Mouse (Mus musculus) urinary bladder, postnatal 4 days (tissue): ENCODE results near the gene Krt80.
"Not testable (repeated sequence)": the region's sequence is repeated elsewhere in the genome, so short reads cannot be mapped to it uniquely, and the experiment has no call there.

Source experiments
- DNase-seq, 2 experiments: peaks; one replicate each; pipeline ENCODE4 v3.0.0; 2021 to 2022; ENCODE audit warnings: low spot score in 2 of 2

Krt80 gene

GRCm38 (mm10) chr15:101352047-101352446, 17.9 kb downstream of the Krt80 start:
- DNase-seq, result no peak

- DNase-seq, result no peak
Measured at GRCm38 (mm10) chr15:101341797-101342515, 28.0 kb downstream of the Krt80 start.

GRCm38 (mm10) chr15:101339537-101339936, 30.4 kb downstream of the Krt80 start:
- DNase-seq, result peak; percentile 73 to 86

- no peak for DNase-seq
Measured at GRCm38 (mm10) chr15:101338359-101338758, 31.6 kb downstream of the Krt80 start.

- DNase-seq, result peak; percentile 69 to 72
Measured at GRCm38 (mm10) chr15:101336474-101337174, 33.3 kb downstream of the Krt80 start.

GRCm38 (mm10) chr15:101333648-101334047, 36.3 kb downstream of the Krt80 start:
- no peak for DNase-seq

GRCm38 (mm10) chr15:101333165-101333564, 36.8 kb downstream of the Krt80 start:
- DNase-seq, result no peak

GRCm38 (mm10) chr15:101332370-101332769, 37.6 kb downstream of the Krt80 start:
- DNase-seq, result no peak

- no peak for DNase-seq
Measured at GRCm38 (mm10) chr15:101331090-101331489, 38.9 kb downstream of the Krt80 start.

GRCm38 (mm10) chr15:101329564-101329892, 40.4 kb downstream of the Krt80 start:
- no peak for DNase-seq

GRCm38 (mm10) chr15:101328876-101329563, 40.9 kb downstream of the Krt80 start:
- no peak for DNase-seq

- DNase-seq, result peak; percentile 86 to 93
Measured at GRCm38 (mm10) chr15:101327282-101327681, 42.7 kb downstream of the Krt80 start.

- DNase-seq, result no peak
Measured at GRCm38 (mm10) chr15:101325991-101326534, 43.9 kb downstream of the Krt80 start.

- not testable (repeated sequence) for DNase-seq
Measured at GRCm38 (mm10) chr15:101324409-101324808, 45.6 kb downstream of the Krt80 start.

GRCm38 (mm10) chr15:101323511-101323910, 46.5 kb downstream of the Krt80 start:
- no peak for DNase-seq

- no peak for DNase-seq
Measured at GRCm38 (mm10) chr15:101322640-101323039, 47.3 kb downstream of the Krt80 start.

GRCm38 (mm10) chr15:101322106-101322505, 47.9 kb downstream of the Krt80 start:
- no peak for DNase-seq

- DNase-seq, result no peak
Measured at GRCm38 (mm10) chr15:101321126-101321525, 48.8 kb downstream of the Krt80 start.

- no peak for DNase-seq
Measured at GRCm38 (mm10) chr15:101320618-101321041, 49.3 kb downstream of the Krt80 start.

- DNase-seq, result no peak
Measured at GRCm38 (mm10) chr15:101320010-101320617, 49.8 kb downstream of the Krt80 start.

GRCm38 (mm10) chr15:101318889-101319765, 50.8 kb downstream of the Krt80 start:
- DNase-seq, result no peak
